Mouse (Mus musculus) right cerebral cortex, postnatal 36 days (tissue): ENCODE measurements at regions not wholly inside any gene's neighbourhood (a gene's known extent, or its start where the extent isn't known, plus 50 kb on each side); places are given as distances from the start of the nearest gene placed in this dataset.

Source experiments
- DNase-seq, 2 experiments: peaks; one replicate each; pipeline ENCODE4 v3.0.0; 2022; ENCODE audit warnings: low spot score in 2 of 2, mixed read lengths in 1 of 2

DNA sequence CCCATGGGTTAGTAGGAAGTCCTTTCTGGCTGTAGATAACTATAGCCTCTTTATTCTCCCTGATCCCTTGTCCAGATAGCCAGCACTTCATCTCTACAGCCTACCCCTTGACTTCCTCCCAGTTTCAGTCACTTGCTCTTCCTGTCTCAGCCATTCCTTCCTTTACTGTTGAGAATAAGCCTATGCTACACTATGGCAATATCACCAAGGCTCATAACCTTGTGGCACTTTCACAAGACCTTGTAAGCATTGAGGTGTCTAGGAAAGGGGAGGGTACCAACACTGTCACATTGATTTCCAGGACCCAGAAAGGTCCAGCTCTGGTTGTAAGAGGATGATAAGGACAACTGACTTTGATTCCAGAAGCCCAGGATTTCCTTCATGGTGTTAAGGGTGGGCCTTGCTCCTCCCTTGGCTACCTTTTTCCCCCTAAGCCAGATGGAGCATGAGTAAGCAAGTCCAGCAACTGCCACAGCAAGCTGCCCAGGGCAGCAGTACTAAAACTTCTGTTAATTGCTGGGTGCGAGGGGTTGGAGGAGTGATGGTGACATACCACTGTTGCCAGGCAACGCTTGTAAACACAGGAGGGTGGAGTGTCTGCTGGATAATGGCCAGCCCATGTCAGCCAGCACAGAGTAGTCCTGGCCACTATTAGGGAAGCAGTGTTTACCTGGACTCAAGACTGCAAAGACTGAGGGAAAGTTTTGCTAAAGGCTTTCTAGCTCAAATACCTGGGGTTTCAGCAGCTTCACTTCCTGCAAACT lies 75.7 kb downstream of the Ankrd16 start:
- DNase-seq = no peak

DNA sequence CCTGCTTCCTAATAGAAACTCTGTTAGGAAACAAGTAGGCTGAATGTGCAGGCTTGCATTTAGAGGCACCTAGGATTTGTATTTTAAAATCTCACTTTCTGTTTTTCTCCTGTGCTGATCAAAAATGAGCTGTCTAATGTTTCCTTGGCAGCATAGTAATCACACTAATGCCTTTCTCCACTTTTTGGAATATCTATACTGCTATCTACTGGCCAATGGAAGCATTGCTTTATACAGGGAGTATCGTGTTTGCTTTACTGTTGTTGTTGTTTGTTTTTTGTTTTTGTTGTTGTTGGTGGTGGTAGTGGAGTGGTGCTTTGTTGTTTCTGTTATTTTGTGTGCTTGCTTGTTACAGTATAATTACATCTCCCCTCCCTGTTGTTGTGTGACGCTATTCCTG lies 92.3 kb downstream of the Ankrd16 start:
- DNase-seq = no peak

DNA sequence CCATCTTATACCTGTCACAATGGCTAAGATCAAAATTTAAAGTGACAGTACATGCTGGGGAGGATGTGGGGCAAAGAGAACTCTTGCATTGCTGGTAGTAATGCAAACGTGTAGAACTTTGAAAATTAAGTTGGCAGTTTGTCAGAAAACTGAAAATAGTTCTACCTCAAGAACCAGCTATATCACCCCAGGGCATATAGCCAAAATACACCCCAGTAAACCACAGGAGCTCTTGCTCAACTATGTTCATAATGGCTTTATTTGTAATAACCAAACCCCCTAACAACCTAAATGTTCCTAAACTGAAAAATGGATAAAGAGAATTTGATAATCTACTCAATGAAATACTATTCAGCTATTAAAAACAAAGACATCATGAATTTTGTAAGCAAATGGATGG lies 102.3 kb downstream of the Ankrd16 start:
- DNase-seq = no peak

DNA sequence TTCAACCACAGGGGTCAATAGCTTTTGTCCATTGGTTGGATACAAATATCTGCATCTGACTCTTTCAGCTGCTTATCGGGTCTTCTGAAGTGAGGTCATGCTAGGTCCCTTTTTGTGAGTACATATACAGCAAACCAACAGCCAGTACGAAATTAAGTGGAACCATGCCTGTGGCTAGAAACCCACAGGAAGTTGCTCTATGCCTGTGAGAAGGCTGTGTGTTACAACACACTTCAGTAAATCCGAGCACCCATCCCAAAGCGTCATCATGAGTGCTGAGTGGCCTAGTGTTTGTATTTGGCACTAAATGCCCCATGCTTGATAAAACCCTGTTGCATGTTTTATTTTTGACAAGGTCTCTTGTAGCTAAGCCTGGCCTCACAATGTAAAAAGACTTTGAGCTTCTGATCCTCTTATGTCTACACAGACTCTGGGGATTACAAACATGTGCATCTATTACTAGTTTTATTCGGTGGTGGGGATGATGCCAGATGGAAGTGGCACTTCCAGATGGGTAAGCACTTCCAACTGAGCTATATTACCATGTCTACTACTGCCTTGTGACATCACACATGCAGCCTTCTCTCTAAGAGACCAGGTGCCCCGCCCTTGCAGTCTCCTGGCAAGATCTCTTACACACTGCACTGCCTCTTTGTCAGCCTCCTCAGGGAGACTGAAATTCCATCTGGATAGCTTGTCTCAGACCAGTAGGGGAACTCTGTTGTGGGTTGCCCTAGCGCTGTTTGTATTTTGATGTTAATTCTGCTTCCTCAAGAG lies 117.3 kb downstream of the Ankrd16 start:
- DNase-seq = no peak

DNA sequence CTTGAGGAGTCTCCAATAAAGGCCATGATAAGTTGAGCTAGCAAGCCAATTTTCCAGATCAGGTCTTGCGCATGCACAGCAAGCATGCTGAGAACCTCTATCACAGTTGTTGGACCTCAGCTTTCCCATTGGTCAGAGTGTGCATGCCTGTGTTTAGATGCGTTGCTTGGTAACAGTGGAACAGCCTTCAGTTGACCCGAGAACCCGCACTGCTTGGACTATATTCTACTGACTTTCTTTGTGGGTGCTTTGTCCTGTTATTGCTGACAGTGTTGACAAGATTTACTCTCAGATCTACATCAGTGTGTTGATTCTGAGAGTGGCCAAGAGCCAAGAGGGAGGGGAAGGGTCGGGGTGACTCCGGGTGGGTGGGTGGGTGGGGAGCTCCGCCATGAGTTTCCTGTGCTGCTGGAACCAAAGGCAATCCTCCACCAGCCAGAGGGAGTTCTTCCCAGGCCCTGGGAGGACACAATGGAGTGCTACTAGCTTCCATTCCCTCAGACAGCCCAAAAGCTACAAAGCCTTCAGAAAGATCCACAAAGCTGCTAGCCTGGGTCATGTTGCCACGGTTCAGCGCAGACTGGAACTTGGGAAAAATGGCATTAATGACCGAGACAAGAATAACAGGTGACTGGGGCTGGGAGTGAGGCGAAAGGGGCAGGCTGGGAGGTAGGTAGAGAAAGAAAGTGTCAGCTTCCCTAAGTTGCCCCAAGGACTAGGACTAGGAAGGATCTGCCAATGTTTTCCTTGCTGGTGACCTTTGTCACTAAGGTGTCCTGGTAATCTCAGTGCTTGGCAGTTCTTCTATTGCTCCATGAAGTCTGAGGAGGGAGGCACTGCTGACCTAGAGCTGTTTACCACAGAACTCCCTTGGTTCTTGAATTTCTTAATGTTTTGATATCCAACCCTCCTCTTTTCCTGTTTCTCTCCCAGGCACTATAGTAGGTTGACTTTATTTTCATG lies 122.3 kb downstream of the Ankrd16 start:
- DNase-seq = no peak

DNA sequence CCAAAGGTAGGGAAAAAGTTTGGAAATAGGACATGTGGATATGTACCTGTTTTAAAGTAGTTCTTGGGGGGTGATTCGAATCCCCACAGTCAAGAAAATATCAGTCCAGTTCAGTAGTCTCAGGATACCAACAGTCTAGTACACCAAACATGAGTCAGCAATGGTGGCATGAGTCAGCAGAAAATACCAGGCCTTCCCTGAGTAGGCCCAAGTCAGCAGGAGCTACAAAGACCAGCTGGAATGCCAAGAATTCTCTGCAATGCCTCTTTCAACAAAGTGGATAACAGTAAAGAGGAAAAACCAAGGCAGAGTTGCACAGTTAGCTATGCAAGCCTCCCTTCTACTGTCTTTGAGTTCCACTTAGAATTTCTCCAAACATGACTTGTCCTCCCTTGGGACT lies 137.1 kb downstream of the Ankrd16 start:
- no peak for DNase-seq

DNA sequence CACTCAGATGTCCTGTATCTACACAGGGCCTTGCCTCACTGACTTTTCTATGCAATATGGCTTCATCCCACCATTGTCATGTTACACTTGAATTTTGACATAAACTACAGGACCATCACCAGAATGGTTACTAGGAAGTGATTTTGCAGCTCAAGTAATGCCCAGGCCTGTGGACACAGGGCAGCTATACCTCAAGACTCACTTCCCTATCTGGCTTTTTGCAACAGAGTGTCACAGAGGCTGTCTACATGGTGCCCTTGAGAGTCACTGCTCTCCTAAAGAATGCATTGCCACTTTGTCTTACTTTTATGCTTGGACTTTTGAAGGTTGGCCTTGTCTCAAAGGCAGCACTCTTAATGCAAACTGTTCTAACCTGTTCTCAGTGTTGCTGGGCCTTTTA lies 139.7 kb downstream of the Ankrd16 start:
- DNase-seq = no peak

DNA sequence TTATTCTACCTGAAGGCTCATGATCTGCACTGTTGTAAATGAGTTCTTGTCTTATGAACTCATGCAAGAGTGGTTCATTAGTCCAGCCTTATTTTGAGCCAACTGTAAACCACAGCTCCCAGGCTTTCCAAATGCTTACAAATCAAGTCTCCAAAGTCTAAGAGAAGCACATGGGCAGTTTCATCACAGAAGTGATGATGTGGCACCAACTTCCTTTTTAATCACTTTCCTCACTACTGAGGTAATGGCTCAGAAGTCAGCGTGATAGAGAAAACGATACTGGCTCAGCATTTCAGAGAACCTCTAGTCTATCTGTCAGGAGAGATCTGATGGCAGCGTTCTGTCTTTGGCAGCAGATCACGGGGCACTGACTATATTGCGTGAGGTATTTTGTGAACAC lies 140.4 kb downstream of the Ankrd16 start:
- no peak for DNase-seq

DNA sequence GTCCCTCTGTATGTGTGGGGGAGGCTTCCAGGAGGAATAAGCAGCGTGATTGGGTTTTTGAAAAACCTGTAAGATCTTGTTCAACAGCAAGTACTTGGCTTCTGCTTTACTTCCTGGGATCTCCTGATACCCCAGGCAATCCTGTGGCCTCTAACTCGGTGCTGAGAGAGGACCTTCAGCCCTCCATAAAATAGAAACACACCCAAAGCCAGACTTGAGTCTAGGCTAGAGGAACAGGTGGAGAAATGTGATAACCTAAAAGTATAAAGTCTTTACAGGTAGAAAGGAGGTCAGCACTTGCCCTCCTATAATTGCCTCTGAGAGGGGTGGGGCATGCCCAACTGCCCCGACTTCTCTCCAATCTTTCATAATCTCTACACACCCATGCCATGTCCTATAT lies 183.1 kb downstream of the Ankrd16 start:
- DNase-seq = no peak

DNA sequence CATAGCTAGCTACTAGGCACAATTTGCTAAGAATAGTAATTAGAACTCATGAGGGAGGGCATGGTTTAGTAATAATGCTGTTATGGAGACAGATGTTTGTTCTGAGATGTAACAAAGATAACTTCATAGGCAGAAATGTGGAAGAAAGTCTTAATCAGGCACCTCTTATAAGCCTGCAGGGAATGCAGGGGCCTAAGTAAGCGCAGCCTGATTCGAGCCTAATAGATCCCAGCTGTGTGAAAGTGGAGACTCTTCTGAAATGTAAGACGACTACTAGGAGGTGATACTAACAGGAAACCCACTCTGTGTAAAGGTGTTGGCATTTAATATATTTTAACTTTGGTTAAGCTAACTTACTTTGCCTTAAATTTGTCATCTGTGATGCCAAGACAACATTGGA lies 187.7 kb downstream of the Ankrd16 start:
- no peak for DNase-seq

DNA sequence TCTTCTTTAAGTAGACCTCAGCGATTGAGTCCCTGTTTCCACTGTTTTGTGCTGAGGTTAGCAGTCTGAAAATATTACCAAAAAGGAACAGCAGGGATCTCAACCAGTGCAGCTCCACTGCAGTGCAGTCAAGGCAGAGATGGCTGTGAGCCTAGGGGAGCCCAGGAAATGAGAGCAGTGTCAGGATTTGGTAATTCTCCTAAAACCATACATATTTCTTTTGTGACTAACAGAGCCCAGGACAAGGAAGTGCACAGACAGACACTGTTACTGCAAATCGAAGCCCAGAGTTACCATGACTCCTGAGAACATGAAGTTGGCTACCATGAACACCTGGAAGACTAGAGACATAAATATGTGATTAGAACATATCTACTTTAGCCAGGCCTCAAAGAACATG lies 189.3 kb downstream of the Ankrd16 start:
- DNase-seq = no peak

DNA sequence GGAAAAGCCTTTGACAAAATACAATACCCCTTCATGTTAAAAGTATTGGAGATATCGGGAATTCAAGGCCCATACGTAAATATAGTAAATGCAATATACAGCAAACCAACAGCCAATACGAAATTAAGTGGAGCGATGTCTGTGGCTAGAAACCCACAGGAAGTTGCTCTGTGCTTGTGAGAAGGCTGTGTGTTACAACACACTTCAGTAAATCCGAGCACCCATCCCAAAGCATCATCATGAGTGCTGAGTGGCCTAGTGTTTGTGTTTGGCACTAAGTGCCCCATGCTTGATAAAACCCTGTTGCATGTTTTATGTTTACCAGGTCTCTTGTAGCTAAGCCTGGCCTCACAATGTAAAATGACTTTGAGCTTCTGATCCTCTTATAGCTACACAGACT lies 194.3 kb downstream of the Ankrd16 start:
- DNase-seq = no peak

DNA sequence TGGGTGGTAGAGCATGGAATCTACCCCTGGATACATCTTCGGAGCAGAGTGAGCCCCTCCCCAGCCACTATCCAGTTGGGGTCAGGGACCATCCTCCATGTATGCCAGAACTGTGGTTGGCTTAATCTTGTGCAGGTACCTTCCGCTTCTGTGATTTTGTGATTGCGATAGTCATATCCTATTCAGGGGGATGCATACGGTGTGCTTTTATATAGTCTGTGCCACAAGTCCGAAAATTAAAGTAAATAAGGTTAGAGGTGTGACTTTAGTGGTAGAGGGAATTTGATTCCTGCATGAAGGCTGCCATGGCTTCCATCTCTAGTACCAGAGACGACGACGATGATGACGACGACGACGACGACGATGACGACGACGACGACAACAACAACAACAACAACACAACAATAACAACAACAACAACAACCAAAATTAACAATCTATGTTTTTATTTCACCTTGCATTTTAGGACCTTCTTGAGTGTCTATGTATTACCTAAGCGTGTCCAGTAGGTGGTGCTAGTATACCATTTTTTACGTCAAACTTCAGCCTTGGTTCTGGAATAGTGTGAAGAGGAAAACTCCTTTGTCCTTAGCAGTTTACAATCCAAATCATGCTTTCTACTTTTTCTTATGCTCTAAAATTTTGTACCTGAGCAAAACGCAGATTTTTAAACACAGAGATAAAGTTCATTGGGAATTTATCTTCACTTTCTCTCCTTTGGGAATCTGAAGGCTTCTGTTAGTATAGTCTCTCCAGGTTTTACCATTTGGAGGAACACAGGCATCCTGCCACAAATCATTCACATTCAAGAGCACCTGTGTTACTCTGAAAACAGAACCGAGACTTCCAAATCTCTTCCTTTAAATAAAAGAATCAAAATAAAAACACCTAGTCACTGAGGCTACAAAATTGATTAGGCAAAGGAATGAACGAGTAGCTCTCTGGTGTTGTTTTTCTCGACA lies 224.5 kb downstream of the Ankrd16 start:
- no peak for DNase-seq

DNA sequence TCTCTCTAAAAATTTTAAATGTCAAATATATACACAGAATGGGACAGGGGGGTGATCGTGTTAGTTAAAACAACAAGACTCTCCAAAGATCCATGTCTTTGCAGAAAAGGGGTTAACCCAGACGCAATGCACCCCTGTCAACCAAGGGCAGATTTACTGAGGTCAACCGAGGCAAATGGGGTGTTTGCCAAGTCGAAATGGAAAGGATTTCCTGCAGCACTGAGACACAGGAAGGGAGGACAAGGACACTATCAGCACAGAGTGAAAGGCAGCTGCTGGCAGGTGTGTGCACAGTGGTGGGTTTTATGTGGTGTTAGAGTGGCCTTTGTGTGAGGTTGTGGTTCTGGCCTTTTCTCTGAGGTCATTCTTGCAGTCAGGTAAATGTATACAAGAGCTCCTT lies 226.7 kb downstream of the Ankrd16 start:
- DNase-seq = no peak

DNA sequence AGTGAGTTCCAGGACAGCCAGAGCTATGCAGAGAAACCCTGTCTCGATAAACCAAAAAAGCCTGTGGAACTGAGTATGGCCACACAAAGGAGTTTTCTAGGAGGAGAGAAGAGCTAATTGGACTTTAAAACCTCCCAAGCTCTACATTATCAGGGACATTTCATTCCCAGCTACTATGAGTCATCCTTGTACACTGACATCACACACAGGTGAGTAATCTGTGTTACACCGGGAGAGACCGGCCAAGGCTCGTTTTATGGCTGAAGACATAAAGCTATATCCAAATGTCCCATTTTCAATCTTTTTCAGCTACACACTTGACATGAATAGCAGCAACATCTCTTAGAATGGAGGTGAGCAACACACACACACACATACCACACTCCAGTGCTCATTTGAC lies 229.5 kb downstream of the Ankrd16 start:
- no peak for DNase-seq

DNA sequence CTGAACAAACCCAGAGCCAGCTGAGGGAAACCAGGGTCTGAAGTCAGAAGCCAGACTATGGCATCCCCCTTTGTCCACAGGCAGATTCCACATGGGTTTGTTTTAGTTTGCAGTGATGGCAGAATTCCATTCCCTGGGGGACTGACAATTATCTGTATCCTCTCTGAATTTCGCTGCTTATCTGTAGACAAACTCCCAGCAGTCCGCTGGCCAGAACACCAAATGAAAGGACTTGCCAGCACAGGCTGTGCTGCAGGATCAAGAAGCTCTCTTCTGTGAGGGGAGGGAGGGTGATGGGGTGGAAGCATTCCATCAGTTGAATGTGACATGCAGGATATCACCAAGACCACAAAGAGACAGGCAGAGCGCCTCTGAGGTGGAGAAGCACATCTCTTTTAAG lies 233.8 kb downstream of the Ankrd16 start:
- no peak for DNase-seq

DNA sequence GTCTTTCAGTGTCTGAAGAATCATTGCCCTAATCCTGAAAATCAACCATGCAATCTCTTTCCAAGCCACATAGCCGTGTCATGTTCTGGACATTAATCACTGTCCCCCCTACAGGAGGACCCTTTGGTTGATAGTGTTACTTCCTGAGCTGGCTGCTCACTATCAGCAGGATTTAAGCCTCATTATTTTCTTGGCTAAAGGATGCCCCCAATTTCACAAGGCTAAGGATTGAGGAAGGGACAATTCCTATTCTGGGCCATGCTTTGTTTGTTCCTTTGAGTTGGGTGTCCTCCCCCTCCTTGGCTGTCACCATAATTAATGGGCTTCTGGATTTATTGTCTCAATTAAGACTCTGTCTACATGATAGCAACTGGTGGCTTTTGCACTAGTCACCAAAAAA lies 241.9 kb downstream of the Ankrd16 start:
- no peak for DNase-seq

DNA sequence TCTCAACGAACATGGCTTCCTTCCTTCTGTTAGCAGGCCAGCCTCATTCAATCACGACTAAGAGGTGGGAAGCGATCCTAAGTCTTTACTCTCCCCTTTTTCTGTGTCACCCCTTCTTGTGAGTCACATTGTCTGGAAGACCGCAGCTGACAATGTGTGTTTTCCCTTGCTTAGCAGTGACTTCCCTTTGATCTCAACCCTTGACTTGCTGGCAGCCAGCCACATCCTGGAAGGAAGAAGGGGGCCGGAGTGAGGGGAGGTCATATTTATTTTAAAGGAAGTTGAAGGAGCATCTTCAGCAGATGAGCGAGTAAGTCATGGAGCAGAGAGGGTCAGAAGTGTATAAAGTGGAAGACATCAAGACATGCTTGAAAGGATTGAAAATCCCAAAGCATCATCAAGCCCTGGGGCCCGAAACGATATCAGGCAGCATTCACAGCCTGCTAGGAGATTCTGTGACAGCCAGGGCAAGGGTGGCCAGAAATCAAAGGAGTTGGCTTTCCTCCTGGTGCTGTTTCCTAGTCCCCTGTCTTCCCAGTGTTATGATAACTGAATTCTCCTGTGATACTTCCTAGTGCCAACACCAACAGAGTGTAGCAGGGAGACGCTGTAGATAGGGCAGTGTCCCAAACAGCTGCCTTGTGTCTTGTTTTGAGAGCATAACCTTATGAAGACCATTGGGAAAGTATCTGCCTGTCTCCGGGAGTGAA lies 245.9 kb downstream of the Ankrd16 start:
- no peak for DNase-seq

DNA sequence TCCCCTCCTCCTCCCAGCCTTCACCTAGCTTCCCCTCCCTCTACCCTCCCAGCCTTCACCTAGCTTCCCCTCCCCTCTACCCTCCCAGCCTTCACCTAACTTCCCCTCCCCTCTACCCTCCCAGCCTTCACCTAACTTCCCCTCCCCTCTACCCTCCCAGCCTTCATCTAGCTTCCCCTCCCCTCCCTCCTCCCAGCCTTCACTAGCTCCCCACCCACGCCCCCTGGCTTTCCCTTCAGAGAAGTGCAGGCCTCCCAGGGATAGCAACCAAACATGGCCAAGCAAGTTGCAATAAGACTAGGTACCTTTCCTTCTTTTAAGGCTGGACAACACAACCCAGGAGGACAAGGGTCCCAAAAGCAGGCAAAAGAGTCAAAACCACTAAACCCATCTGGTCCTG lies 248.5 kb downstream of the Ankrd16 start:
- no peak for DNase-seq

DNA sequence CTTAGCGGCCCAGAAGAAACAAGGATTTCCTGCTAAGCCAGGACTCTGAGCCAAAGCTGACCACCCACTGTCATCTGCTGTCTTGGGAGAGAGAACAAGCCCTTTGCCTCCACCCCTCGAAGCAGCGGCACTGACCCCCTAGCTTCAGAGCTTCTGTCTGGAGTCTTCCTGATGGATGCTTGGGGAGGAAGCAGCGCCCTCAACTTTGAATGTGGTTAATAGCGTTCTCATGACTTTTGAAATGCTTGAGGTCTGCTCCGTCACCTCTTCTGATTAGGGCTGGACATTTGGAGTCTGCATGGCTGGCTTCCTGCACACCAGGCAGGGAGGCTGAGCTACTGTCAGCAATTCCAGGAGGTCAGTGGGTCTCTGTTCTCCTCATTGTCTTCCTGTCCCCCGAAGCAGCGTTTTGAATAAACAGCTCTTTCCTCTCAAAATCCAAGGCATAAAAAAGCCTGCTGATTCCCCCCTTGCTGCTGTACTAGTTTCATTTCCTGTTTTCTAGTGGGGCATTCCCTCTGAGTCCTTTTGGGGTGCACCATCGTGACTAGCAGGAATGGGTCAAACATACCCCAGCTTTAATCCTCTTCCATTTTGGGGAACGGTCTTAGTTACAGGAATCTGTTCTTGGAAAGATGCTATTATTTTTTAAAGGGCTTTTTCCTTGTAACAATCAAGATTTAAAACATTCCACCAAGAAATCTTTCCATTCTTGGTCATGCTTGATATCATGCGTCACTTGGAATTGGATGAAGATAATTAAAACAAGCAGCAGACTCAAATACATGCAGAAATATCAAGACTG lies 256.0 kb downstream of the Ankrd16 start:
- no peak for DNase-seq
